Mouse (Mus musculus): ENCODE data around the gene Slc26a9.

- peak; percentile 51 for TF ChIP-seq CTCF (conservative IDR thresholded peaks at IDR 0.05; ENCODE audit: low read length)
- no peak for TF ChIP-seq POU5F1 (IDR thresholded peaks at IDR 0.05; ENCODE audit: borderline replicate concordance, low read length)
- TF ChIP-seq NANOG (IDR thresholded peaks at IDR 0.05; ENCODE audit: borderline replicate concordance, low read length), result no peak
Measured at GRCm38 (mm10) chr1:131714388-131715337, 29.2 kb upstream of the Slc26a9 start.

All from E14TG2a.4 (cell line).